Comparison of ENCODE assay signal across 10 mouse cellular contexts in genomic region chr1:24374902-24375301, GRCm38 (mm10).
DNase-seq lines count a peak whose midpoint lies in the region; ATAC-seq and TF ChIP-seq lines count a peak whose summit lies in the region.
"Had no signal": no experiment of that assay in that cellular context is flagged by ENCODE, and none has a peak within 500 bp of the region (broad histone marks: within the 10 kb centered on the region; RNA-seq: fewer than 3 reads in every experiment).

No protein-coding gene starts in this region.

- peak; percentile 5 to 55 for DNase-seq in adrenal gland, adult (ENCODE audit: inconsistent age in 2 of 2, low spot score in 1 of 2)
- DNase-seq in adrenal gland, postnatal 4 days (ENCODE audit: low spot score in 2 of 2) = no peak
- peak in 1 of 3 experiments; percentile 0 for DNase-seq in liver, embryonic 14.5 days (ENCODE audit: low read depth in 3 of 3, low spot score in 3 of 3)
- DNase-seq in embryonic facial prominence, embryonic 14.5 days (ENCODE audit: low spot score) = peak; percentile 53
- peak; percentile 21 for DNase-seq in lung, postnatal 10 days
- DNase-seq in gastrocnemius, postnatal 14 days = no peak
- DNase-seq in left cerebral cortex, adult 9 months (ENCODE audit: low spot score in 2 of 2) = no peak

- H3K27ac ChIP-seq in liver, embryonic 14.5 days = no peak overlapping the region
- no peak overlapping the region for H3K27ac ChIP-seq in liver, embryonic 12.5 days
- H3K27ac ChIP-seq in embryonic facial prominence, embryonic 14.5 days (replicated peaks; ENCODE audit: low read depth, low read length) = no peak overlapping the region
- H3K27ac ChIP-seq: embryonic facial prominence, embryonic 15.5 days; limb, embryonic 12.5 days had no signal

- H3K27me3 ChIP-seq in liver, embryonic 14.5 days (ENCODE audit: control insufficient read depth, insufficient read depth, low read length) = no peaks in the 10 kb centered on the region
- H3K27me3 ChIP-seq in liver, embryonic 12.5 days (replicated peaks) = no peaks in the 10 kb centered on the region
- H3K27me3 ChIP-seq in embryonic facial prominence, embryonic 14.5 days (replicated peaks; ENCODE audit: control insufficient read depth, insufficient read depth, low read length) = no peaks in the 10 kb centered on the region
- H3K27me3 ChIP-seq: embryonic facial prominence, embryonic 15.5 days; limb, embryonic 12.5 days had no signal

- intact Hi-C loops in gastrocnemius, postnatal 14 days (cut with DNase I; ENCODE audit: low total_unique reads) = loop anchor here (5.0 kb wide), 1 partner anchor 262 kb away; no protein-coding TSS in a partner anchor

- ATAC-seq in liver, embryonic 14.5 days (ENCODE audit: insufficient read depth) = no peak
- no peak for ATAC-seq in liver, embryonic 12.5 days
- ATAC-seq in embryonic facial prominence, embryonic 14.5 days (ENCODE audit: low read depth) = no peak

- no peak overlapping the region for H3K9ac ChIP-seq in liver, embryonic 14.5 days (replicated peaks)
- H3K9ac ChIP-seq in liver, embryonic 12.5 days = no peak overlapping the region
- H3K9ac ChIP-seq in embryonic facial prominence, embryonic 14.5 days (ENCODE audit: low read depth, low read length) = no peak overlapping the region
- H3K9ac ChIP-seq: embryonic facial prominence, embryonic 15.5 days; limb, embryonic 12.5 days had no signal

- TF ChIP-seq CTCF in liver, embryonic 14.5 days (IDR thresholded peaks at IDR 0.05; ENCODE audit: low read depth) = peak; percentile 21; the same call in 1 of the 2 replicates

- no peaks in the 10 kb centered on the region for H3K4me1 ChIP-seq in liver, embryonic 14.5 days (replicated peaks; ENCODE audit: control insufficient read depth in 2 of 2, insufficient read depth in 2 of 2, low read length in 1 of 2)
- no peaks in the 10 kb centered on the region for H3K4me1 ChIP-seq in liver, embryonic 12.5 days
- no peaks in the 10 kb centered on the region for H3K4me1 ChIP-seq in embryonic facial prominence, embryonic 14.5 days (ENCODE audit: control insufficient read depth, insufficient read depth, low read length)
- H3K4me1 ChIP-seq: embryonic facial prominence, embryonic 15.5 days had no signal

- no peak overlapping the region for H3K4me2 ChIP-seq in liver, embryonic 14.5 days (ENCODE audit: low read depth)
- H3K4me2 ChIP-seq in liver, embryonic 12.5 days = no peak overlapping the region
- H3K4me2 ChIP-seq in embryonic facial prominence, embryonic 14.5 days (ENCODE audit: low read depth, low read length) = no peak overlapping the region
- H3K4me2 ChIP-seq: embryonic facial prominence, embryonic 15.5 days; limb, embryonic 12.5 days had no signal

- H3K9me3 ChIP-seq in liver, embryonic 14.5 days (ENCODE audit: control insufficient read depth, low read length) = no peaks in the 10 kb centered on the region
- no peaks in the 10 kb centered on the region for H3K9me3 ChIP-seq in liver, embryonic 12.5 days (replicated peaks)
- H3K9me3 ChIP-seq in embryonic facial prominence, embryonic 14.5 days (ENCODE audit: control insufficient read depth, low read length) = no peaks in the 10 kb centered on the region
- H3K9me3 ChIP-seq: embryonic facial prominence, embryonic 15.5 days had no signal

- no peaks in the 10 kb centered on the region for H3K36me3 ChIP-seq in liver, embryonic 14.5 days (replicated peaks; ENCODE audit: control insufficient read depth, insufficient read depth, low read depth)
- H3K36me3 ChIP-seq in liver, embryonic 12.5 days = no peaks in the 10 kb centered on the region
- no peaks in the 10 kb centered on the region for H3K36me3 ChIP-seq in embryonic facial prominence, embryonic 14.5 days (ENCODE audit: control insufficient read depth, insufficient read depth, low read length)
- H3K36me3 ChIP-seq: embryonic facial prominence, embryonic 15.5 days; limb, embryonic 12.5 days had no signal

- 14% methylated on average over 2 of the region's 2 CpGs for WGBS in liver, embryonic 14.5 days (ENCODE audit: insufficient replicate concordance)
- WGBS in liver, embryonic 12.5 days (ENCODE audit: insufficient replicate concordance) = 18% methylated on average over 2 of the region's 2 CpGs
- WGBS in embryonic facial prominence, embryonic 14.5 days = 24% methylated on average over 2 of the region's 2 CpGs

- TF ChIP-seq EP300 in liver, embryonic 14.5 days (IDR thresholded peaks at IDR 0.05; ENCODE audit: low read depth) = no peak

- H3K4me3 ChIP-seq in liver, embryonic 14.5 days (ENCODE audit: insufficient read depth in 1 of 2, low read depth in 2 of 2, low read length in 2 of 2) = no peak overlapping the region
- no peak overlapping the region for H3K4me3 ChIP-seq in liver, embryonic 12.5 days
- no peak overlapping the region for H3K4me3 ChIP-seq in embryonic facial prominence, embryonic 14.5 days (ENCODE audit: low read depth, low read length)
- H3K4me3 ChIP-seq: embryonic facial prominence, embryonic 15.5 days; limb, embryonic 12.5 days had no signal

Comparison
In these comparisons a context has a peak if more than half of its experiments do, and no peak if none do; other contexts are left out.
1. DNase-seq: peak in adrenal gland, adult (2 of 2), embryonic facial prominence, embryonic 14.5 days (single experiment) and lung, postnatal 10 days (single experiment); none in adrenal gland, postnatal 4 days (0 of 2), gastrocnemius, postnatal 14 days (single experiment) and left cerebral cortex, adult 9 months (0 of 2).